Mouse (Mus musculus) midbrain, embryonic 11.5 days (tissue): Measurements from ENCODE around the gene Tgm2. TPM values are rescaled to one million over a fixed set of nuclear protein-coding genes. Genes with fewer than 3 reads are reported as not detected.

ENCODE experiments used
- ATAC-seq: fragments of 200-750 bp; cut with Nextera tagmentation; 2 replicates; pipeline ENCODE4 v1.8.0; 2017; ENCODE audit warnings: moderate TSS enrichment, moderate library complexity; ENCODE audit not compliant: low FRiP score
- DNase-seq: peaks from one replicate; pipeline ENCODE4 v3.0.0; 2015; ENCODE audit warnings: low spot score; ENCODE audit errors: missing footprints
- H3K27ac ChIP-seq: fragments of 300-500 bp; sonication (generic); 2 replicates; pipeline ENCODE4 v1.5.1; 2014; ENCODE audit warnings: low read depth, low read length
- H3K27me3 ChIP-seq: fragments of 300-500 bp; sonication (generic); 2 replicates; pipeline ENCODE4 v1.6.1; 2014; ENCODE audit warnings: mild to moderate bottlenecking, low read length, moderate library complexity, mixed read lengths; ENCODE audit not compliant: control insufficient read depth, insufficient read depth
- H3K36me3 ChIP-seq: fragments of 300-500 bp; sonication (generic); 2 replicates; pipeline ENCODE4 v1.6.1; 2014; ENCODE audit warnings: mild to moderate bottlenecking, low read length, moderate library complexity, mixed read lengths; ENCODE audit not compliant: control insufficient read depth, insufficient read depth
- H3K4me1 ChIP-seq: fragments of 300-500 bp; sonication (generic); 2 replicates; pipeline ENCODE4 v1.6.1; 2014; ENCODE audit warnings: low read length; ENCODE audit not compliant: control insufficient read depth, insufficient read depth
- H3K4me2 ChIP-seq: fragments of 300-500 bp; sonication (generic); 2 replicates; pipeline ENCODE4 v1.6.1; 2014; ENCODE audit warnings: mild to moderate bottlenecking, moderate library complexity
- H3K4me3 ChIP-seq: fragments of 300-500 bp; sonication (generic); 2 replicates; pipeline ENCODE4 v1.5.1; 2014; ENCODE audit warnings: low read depth, low read length
- H3K9ac ChIP-seq: fragments of 300-500 bp; sonication (generic); 2 replicates; pipeline ENCODE4 v1.6.1; 2014; ENCODE audit warnings: low read length
- H3K9me3 ChIP-seq: fragments of 300-500 bp; sonication (generic); 2 replicates; pipeline ENCODE4 v1.6.1; 2016; ENCODE audit warnings: low read length; ENCODE audit not compliant: control insufficient read depth
- WGBS: fragments of 180-500 bp; shearing (Covaris S2); extraction: QIAGEN DNeasy Blood & Tissue Kit; methylation state at CpG from one replicate; pipeline ENCODE4 v1.1.7; 2014; 5-methylcytosine and 5-hydroxymethylcytosine counted together
- polyA plus RNA-seq: library from polyadenylated mRNA; unstranded; fragments of >200 nt; fragmentation: Nextera tagmentation; extraction: Ambion mirVana; gene quantifications from 2 replicates; pipeline ENCODE4 v1.2.1, GENCODE M21; 2014

Gene Tgm2
- polyA plus RNA-seq, 1 experiment from 2014 or later, result 5.8 TPM

- no peaks in the 10 kb centered on the region for H3K4me1 ChIP-seq
- no peaks in the 10 kb centered on the region for H3K36me3 ChIP-seq
- 80% methylated on average over 5 of the region's 5 CpGs for WGBS
- H3K9me3 ChIP-seq, result no peaks in the 10 kb centered on the region
- H3K4me3 ChIP-seq, result no peak overlapping the region
- no peak overlapping the region for H3K9ac ChIP-seq
- H3K4me2 ChIP-seq, result no peak overlapping the region
- no peaks in the 10 kb centered on the region for H3K27me3 ChIP-seq
- no peak for ATAC-seq
- DNase-seq, result no peak
- H3K27ac ChIP-seq, result no peak overlapping the region
Measured at GRCm38 (mm10) chr2:158098730-158099129, 47.5 kb downstream of the Tgm2 start.

- Histone ChIP-seq H3K4me3 (no peak overlapping the region), H3K4me2 (no peak overlapping the region), H3K27ac (no peak overlapping the region), H3K36me3 (no peaks in the 10 kb centered on the region), H3K9me3 (no peaks in the 10 kb centered on the region), H3K27me3 (no peaks in the 10 kb centered on the region), H3K4me1 (no peaks in the 10 kb centered on the region), H3K9ac (no peak overlapping the region)
- ATAC-seq, result no peak
- no peak for DNase-seq
- WGBS, result 87% methylated on average over 5 of the region's 5 CpGs
Measured at GRCm38 (mm10) chr2:158097071-158097470, 49.2 kb downstream of the Tgm2 start.

GRCm38 (mm10) chr2:158094846-158095245, 51.4 kb downstream of the Tgm2 start:
- Histone ChIP-seq H3K36me3 (no peaks in the 10 kb centered on the region), H3K4me2 (no peak overlapping the region)
- WGBS, result 77% methylated on average over 5 of the region's 5 CpGs

GRCm38 (mm10) chr2:158094300-158094699, 51.9 kb downstream of the Tgm2 start:
- H3K4me2 ChIP-seq, result no peak overlapping the region
- 88% methylated on average over 7 of the region's 7 CpGs for WGBS
- no peaks in the 10 kb centered on the region for H3K4me1 ChIP-seq
- DNase-seq, result no peak
- H3K9me3 ChIP-seq, result no peaks in the 10 kb centered on the region
- no peak for ATAC-seq
- no peak overlapping the region for H3K9ac ChIP-seq
- no peaks in the 10 kb centered on the region for H3K27me3 ChIP-seq
- no peak overlapping the region for H3K27ac ChIP-seq
- H3K36me3 ChIP-seq, result no peaks in the 10 kb centered on the region
- no peak overlapping the region for H3K4me3 ChIP-seq

More at GRCm38 (mm10) chr2:158094846-158095245, 51.4 kb downstream of the Tgm2 start:
- DNase-seq (no peak), ATAC-seq (no peak)
- Histone ChIP-seq H3K9ac (no peak overlapping the region), H3K9me3 (no peaks in the 10 kb centered on the region), H3K4me1 (no peaks in the 10 kb centered on the region), H3K4me3 (no peak overlapping the region), H3K27me3 (no peaks in the 10 kb centered on the region), H3K27ac (no peak overlapping the region)

GRCm38 (mm10) chr2:158093345-158093744, 52.9 kb downstream of the Tgm2 start:
- H3K4me3 ChIP-seq, result no peak overlapping the region
- 68% methylated on average over 5 of the region's 5 CpGs for WGBS
- H3K4me2 ChIP-seq, result no peak overlapping the region
- H3K9ac ChIP-seq, result no peak overlapping the region
- DNase-seq (no peak), ATAC-seq (no peak)
- no peaks in the 10 kb centered on the region for H3K36me3 ChIP-seq
- no peaks in the 10 kb centered on the region for H3K9me3 ChIP-seq
- H3K4me1 ChIP-seq, result no peaks in the 10 kb centered on the region
- H3K27me3 ChIP-seq, result no peaks in the 10 kb centered on the region
- no peak overlapping the region for H3K27ac ChIP-seq

GRCm38 (mm10) chr2:158090096-158090495, 56.1 kb downstream of the Tgm2 start:
- no peak overlapping the region for H3K9ac ChIP-seq
- no peaks in the 10 kb centered on the region for H3K36me3 ChIP-seq
- ATAC-seq (no peak), DNase-seq (no peak)
- WGBS, result 86% methylated on average over 4 of the region's 4 CpGs
- H3K4me1 ChIP-seq, result no peaks in the 10 kb centered on the region
- H3K4me3 ChIP-seq, result no peak overlapping the region
- H3K4me2 ChIP-seq, result no peak overlapping the region
- H3K27ac ChIP-seq, result no peak overlapping the region
- no peaks in the 10 kb centered on the region for H3K9me3 ChIP-seq
- H3K27me3 ChIP-seq, result no peaks in the 10 kb centered on the region

DNA sequence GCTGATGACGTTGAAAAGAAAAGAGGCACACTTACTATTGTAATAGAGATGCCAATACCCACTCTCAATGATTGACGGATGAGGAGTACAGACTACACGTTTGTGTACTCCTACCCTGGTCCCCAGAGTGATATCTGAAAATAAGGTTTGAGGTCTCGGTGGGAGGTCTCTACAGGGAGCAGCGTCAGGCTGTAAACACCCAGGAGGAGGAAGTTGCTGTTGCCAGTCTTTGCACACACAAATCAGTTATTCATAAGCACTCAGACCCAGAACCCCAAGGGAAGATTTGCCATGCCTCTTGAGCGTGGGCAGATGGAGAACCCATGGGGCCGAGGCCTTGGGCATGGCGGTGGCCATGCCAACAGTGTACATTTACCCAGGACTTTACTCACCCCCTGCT, 61.8 kb downstream of the Tgm2 start:
- DNase-seq (no peak), ATAC-seq (no peak)
- H3K4me1 ChIP-seq, result peaks cover 3% of the 10 kb centered on the region; the same call in 1 of the 2 replicates
- H3K9me3 ChIP-seq, result no peaks in the 10 kb centered on the region
- H3K4me2 ChIP-seq, result no peak overlapping the region
- no peaks in the 10 kb centered on the region for H3K27me3 ChIP-seq
- 55% methylated on average over 8 of the region's 8 CpGs for WGBS
- no peak overlapping the region for H3K27ac ChIP-seq
- H3K4me3 ChIP-seq, result no peak overlapping the region
- H3K9ac ChIP-seq, result no peak overlapping the region
- H3K36me3 ChIP-seq, result no peaks in the 10 kb centered on the region

DNA sequence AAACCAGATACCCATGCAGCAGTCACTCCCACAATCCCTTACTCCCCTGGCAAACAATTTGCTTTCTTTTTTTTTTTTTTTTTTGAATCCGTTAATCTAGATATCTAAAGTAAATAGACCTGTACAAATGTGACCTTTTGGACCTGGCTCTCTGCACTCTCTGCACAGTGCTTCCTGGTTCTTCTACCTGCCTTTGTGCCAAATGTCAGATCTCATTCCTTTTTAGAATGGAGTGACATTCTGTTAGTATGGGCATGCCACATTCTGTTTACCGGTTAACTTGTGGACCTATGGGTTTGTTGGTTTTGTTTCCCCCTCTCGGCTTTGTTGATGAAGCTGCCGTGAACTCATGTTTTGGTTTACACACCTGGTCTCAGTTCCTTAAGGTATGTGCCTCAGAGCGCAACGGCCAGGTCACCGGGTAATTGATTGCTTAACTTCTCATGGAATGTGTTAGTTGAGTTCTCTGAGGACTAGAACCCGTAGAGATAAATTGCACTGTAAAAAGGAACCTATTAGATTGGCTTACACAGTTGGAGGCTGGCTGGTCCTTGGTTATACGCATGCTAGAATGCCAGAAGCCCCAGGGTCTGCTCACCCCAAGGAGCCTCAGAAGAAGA, 65.5 kb downstream of the Tgm2 start:
- DNase-seq (no peak), ATAC-seq (no peak)
- Histone ChIP-seq H3K4me3 (no peak overlapping the region), H3K36me3 (peaks cover 8% of the 10 kb centered on the region), H3K9ac (no peak overlapping the region), H3K4me1 (peaks cover 3% of the 10 kb centered on the region; the same call in 1 of the 2 replicates), H3K27me3 (no peaks in the 10 kb centered on the region), H3K9me3 (no peaks in the 10 kb centered on the region), H3K4me2 (no peak overlapping the region), H3K27ac (no peak overlapping the region)
- WGBS, result 91% methylated on average over 9 of the region's 9 CpGs

- H3K27me3 ChIP-seq, result no peaks in the 10 kb centered on the region
- H3K9me3 ChIP-seq, result no peaks in the 10 kb centered on the region
- ATAC-seq (no peak), DNase-seq (no peak)
- H3K4me2 ChIP-seq, result no peak overlapping the region
- H3K4me1 ChIP-seq, result peaks cover 3% of the 10 kb centered on the region; the same call in 1 of the 2 replicates
- H3K4me3 ChIP-seq, result no peak overlapping the region
- H3K9ac ChIP-seq, result no peak overlapping the region
- H3K27ac ChIP-seq, result no peak overlapping the region
- WGBS, result 62% methylated on average over 9 of the region's 9 CpGs
- peaks cover 11% of the 10 kb centered on the region for H3K36me3 ChIP-seq
Measured at GRCm38 (mm10) chr2:158079843-158080395, 66.3 kb downstream of the Tgm2 start.
